Mouse (Mus musculus) hindbrain, embryonic 13.5 days (tissue): ENCODE data around the gene Clrn1. TPM values are rescaled to one million over a fixed set of nuclear protein-coding genes. Genes with fewer than 3 reads are reported as not detected.

Experiments
- ATAC-seq: fragments of 200-750 bp; cut with Nextera tagmentation; 2 replicates; pipeline ENCODE4 v1.8.0; 2017; ENCODE audit warnings: moderate TSS enrichment; ENCODE audit not compliant: low FRiP score
- H3K27ac ChIP-seq: fragments of 300-500 bp; sonication (generic); 2 replicates; pipeline ENCODE4 v1.5.1; 2015; ENCODE audit warnings: inconsistent platforms, mild to moderate bottlenecking, moderate library complexity
- H3K27me3 ChIP-seq: fragments of 300-500 bp; sonication (generic); 2 replicates; pipeline ENCODE4 v1.6.1; 2015; ENCODE audit warnings: mild to moderate bottlenecking, inconsistent platforms
- H3K36me3 ChIP-seq: fragments of 300-500 bp; sonication (generic); 2 replicates; pipeline ENCODE4 v1.6.1; 2015; ENCODE audit warnings: mild to moderate bottlenecking, inconsistent platforms
- H3K4me1 ChIP-seq: fragments of 300-500 bp; sonication (generic); replicated peaks from 2 replicates; pipeline ENCODE4 v1.6.1; 2015; ENCODE audit warnings: inconsistent platforms
- H3K4me2 ChIP-seq: fragments of 300-500 bp; sonication (generic); 2 replicates; pipeline ENCODE4 v1.6.1; 2015; ENCODE audit warnings: inconsistent platforms, mild to moderate bottlenecking, moderate library complexity
- H3K4me3 ChIP-seq: fragments of 300-500 bp; sonication (generic); 2 replicates; pipeline ENCODE4 v1.5.1; 2015; ENCODE audit warnings: mild to moderate bottlenecking, inconsistent platforms
- H3K9ac ChIP-seq: fragments of 300-500 bp; sonication (generic); 2 replicates; pipeline ENCODE4 v1.6.1; 2015; ENCODE audit warnings: mild to moderate bottlenecking, inconsistent platforms
- H3K9me3 ChIP-seq: fragments of 300-500 bp; sonication (generic); 2 replicates; pipeline ENCODE4 v1.6.1; 2016; ENCODE audit warnings: inconsistent platforms
- WGBS: fragments of 180-500 bp; shearing (Covaris S2); methylation state at CpG from one replicate; pipeline ENCODE4 v1.1.7; 2015; 5-methylcytosine and 5-hydroxymethylcytosine counted together
- polyA plus RNA-seq: library from polyadenylated mRNA; unstranded; fragments of >200 nt; fragmentation: Nextera tagmentation; extraction: Ambion mirVana; gene quantifications from 2 replicates; pipeline ENCODE4 v1.2.1, GENCODE M21; 2015

The Clrn1 gene
- polyA plus RNA-seq = 3.2 and 4.7 TPM in 2 replicates

- Histone ChIP-seq H3K4me3 (no peak within 1 kb of the TSS), H3K4me1 (peaks cover 18% of the 10 kb centered on the region), H3K9me3 (no peaks in the 10 kb centered on the region), H3K27ac (peak within 1 kb of the TSS; percentile 40; the same call in 1 of the 2 replicates), H3K36me3 (no peaks in the 10 kb centered on the region), H3K4me2 (peak within 1 kb of the TSS; percentile 29), H3K27me3 (no peaks in the 10 kb centered on the region), H3K9ac (no peak within 1 kb of the TSS)
- no peak for ATAC-seq
- WGBS = 49% methylated on average over 20 of the region's 20 CpGs
Measured at GRCm38 (mm10) chr3:58884801-58885573, at the start of gene Clrn1. Gene Clrn1 (minus strand): TSS chr3:58885340.

GRCm38 (mm10) chr3:58924027-58924426, 38.9 kb upstream of the Clrn1 start:
- Histone ChIP-seq H3K4me2 (no peak overlapping the region), H3K4me1 (no peaks in the 10 kb centered on the region), H3K9ac (no peak overlapping the region), H3K27me3 (no peaks in the 10 kb centered on the region), H3K27ac (no peak overlapping the region), H3K36me3 (no peaks in the 10 kb centered on the region), H3K4me3 (no peak overlapping the region), H3K9me3 (no peaks in the 10 kb centered on the region)
- no peak for ATAC-seq
- WGBS = 66% methylated on average over 7 of the region's 7 CpGs

DNA sequence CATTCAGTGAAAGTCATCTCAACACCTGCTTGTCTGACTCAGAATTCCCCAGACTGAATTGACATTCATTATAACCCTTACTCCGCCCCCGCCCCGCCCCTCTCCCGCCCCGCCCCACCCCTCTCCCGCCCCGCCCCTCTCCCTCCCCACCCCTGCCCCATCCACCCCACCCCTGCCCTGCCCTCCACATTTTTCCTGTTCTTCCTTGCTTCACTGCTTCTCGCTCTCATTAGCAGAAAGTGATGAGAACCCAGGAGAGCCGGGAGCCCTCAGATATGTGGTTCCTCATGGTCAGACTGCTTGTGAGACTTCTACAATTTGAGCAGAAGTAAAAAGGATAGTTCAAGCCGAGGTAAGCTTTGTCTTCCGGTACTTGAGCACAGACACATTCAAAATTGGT, 38.0 kb upstream of the Clrn1 start:
- no peak overlapping the region for H3K4me3 ChIP-seq
- H3K27me3 ChIP-seq = no peaks in the 10 kb centered on the region
- H3K4me2 ChIP-seq = no peak overlapping the region
- ATAC-seq = no peak
- no peaks in the 10 kb centered on the region for H3K4me1 ChIP-seq
- H3K9me3 ChIP-seq = no peaks in the 10 kb centered on the region
- H3K9ac ChIP-seq = no peak overlapping the region
- WGBS = 75% methylated on average over 9 of the region's 11 CpGs
- no peak overlapping the region for H3K27ac ChIP-seq
- H3K36me3 ChIP-seq = no peaks in the 10 kb centered on the region

GRCm38 (mm10) chr3:58922636-58923035, 37.5 kb upstream of the Clrn1 start:
- H3K27ac ChIP-seq = no peak overlapping the region
- ATAC-seq = peak; percentile 5; the same call in 1 of the 2 replicates

GRCm38 (mm10) chr3:58921316-58921715, 36.2 kb upstream of the Clrn1 start:
- H3K36me3 ChIP-seq = no peaks in the 10 kb centered on the region
- no peak overlapping the region for H3K4me3 ChIP-seq
- H3K4me1 ChIP-seq = no peaks in the 10 kb centered on the region
- H3K27me3 ChIP-seq = no peaks in the 10 kb centered on the region
- H3K4me2 ChIP-seq = no peak overlapping the region
- H3K9me3 ChIP-seq = no peaks in the 10 kb centered on the region
- ATAC-seq = no peak
- no peak overlapping the region for H3K9ac ChIP-seq
- WGBS = 57% methylated on average over 5 of the region's 5 CpGs
- H3K27ac ChIP-seq = no peak overlapping the region

More at GRCm38 (mm10) chr3:58922636-58923035, 37.5 kb upstream of the Clrn1 start:
- Histone ChIP-seq H3K9ac (no peak overlapping the region), H3K4me3 (no peak overlapping the region), H3K4me2 (no peak overlapping the region), H3K9me3 (no peaks in the 10 kb centered on the region), H3K27me3 (no peaks in the 10 kb centered on the region), H3K36me3 (no peaks in the 10 kb centered on the region), H3K4me1 (no peaks in the 10 kb centered on the region)
- 76% methylated on average over 7 of the region's 7 CpGs for WGBS

DNA sequence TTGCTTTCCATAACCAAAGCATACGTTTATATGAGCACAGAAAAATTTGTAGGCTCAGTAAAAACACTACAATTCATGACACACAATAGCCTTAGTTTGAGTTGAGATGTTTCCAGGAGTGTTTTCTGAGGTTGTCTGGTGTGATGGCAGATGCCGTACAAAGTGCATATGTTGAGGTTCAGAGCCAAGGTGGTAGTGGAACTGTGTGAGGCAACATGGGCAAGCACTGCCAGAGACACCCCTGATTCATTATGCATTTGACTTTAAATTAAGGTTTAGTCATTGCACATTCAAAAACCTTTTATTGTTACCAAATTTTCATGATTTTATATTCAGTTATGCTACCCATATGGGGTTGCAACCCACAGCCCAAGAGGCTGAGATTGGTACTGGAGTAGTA, 19.5 kb upstream of the Clrn1 start:
- H3K27ac ChIP-seq = no peak overlapping the region
- no peaks in the 10 kb centered on the region for H3K27me3 ChIP-seq
- H3K36me3 ChIP-seq = no peaks in the 10 kb centered on the region
- H3K4me3 ChIP-seq = no peak overlapping the region
- no peaks in the 10 kb centered on the region for H3K4me1 ChIP-seq
- WGBS = 91% methylated on average over 2 of the region's 2 CpGs
- no peak overlapping the region for H3K9ac ChIP-seq
- H3K9me3 ChIP-seq = no peaks in the 10 kb centered on the region
- H3K4me2 ChIP-seq = no peak overlapping the region
- ATAC-seq = no peak

- Histone ChIP-seq H3K4me1 (no peaks in the 10 kb centered on the region), H3K27me3 (no peaks in the 10 kb centered on the region), H3K9me3 (no peaks in the 10 kb centered on the region), H3K36me3 (no peaks in the 10 kb centered on the region), H3K27ac (no peak overlapping the region), H3K4me2 (no peak overlapping the region), H3K4me3 (no peak overlapping the region), H3K9ac (no peak overlapping the region)
- ATAC-seq = no peak
- 73% methylated on average over 13 of the region's 13 CpGs for WGBS
Measured at GRCm38 (mm10) chr3:58902051-58902758, 17.1 kb upstream of the Clrn1 start.

GRCm38 (mm10) chr3:58895131-58895530, 10.0 kb upstream of the Clrn1 start:
- no peak for ATAC-seq

DNA sequence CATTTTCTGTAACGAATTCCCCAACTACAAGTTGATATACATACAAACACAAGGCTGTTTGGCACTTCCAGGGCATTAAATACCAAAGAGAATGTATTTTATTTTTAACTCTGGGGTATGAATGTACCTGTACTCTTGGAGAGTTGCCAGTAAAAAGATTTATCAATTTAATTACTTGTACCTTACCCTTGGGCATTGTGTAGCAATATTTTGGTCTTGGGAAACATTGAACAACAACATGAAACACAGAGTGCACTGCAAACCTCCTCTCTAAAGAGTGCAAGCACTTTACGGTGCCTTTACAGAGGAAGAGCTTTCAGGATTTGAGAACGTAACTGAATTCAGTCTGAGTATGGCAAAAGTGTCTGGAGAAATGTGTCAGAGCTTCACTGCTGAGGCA, 9.4 kb upstream of the Clrn1 start:
- H3K9me3 ChIP-seq = no peaks in the 10 kb centered on the region
- H3K27me3 ChIP-seq = no peaks in the 10 kb centered on the region
- no peak overlapping the region for H3K9ac ChIP-seq
- H3K36me3 ChIP-seq = no peaks in the 10 kb centered on the region
- H3K4me3 ChIP-seq = no peak overlapping the region
- no peak overlapping the region for H3K4me2 ChIP-seq
- H3K27ac ChIP-seq = no peak overlapping the region
- H3K4me1 ChIP-seq = no peaks in the 10 kb centered on the region; the same call in 1 of the 2 replicates
- WGBS = 82% methylated on average over 3 of the region's 3 CpGs
- ATAC-seq = no peak

More at GRCm38 (mm10) chr3:58895131-58895530, 10.0 kb upstream of the Clrn1 start:
- Histone ChIP-seq H3K4me2 (no peak overlapping the region), H3K27me3 (no peaks in the 10 kb centered on the region), H3K4me1 (no peaks in the 10 kb centered on the region), H3K36me3 (no peaks in the 10 kb centered on the region), H3K9ac (no peak overlapping the region), H3K27ac (no peak overlapping the region), H3K9me3 (no peaks in the 10 kb centered on the region), H3K4me3 (no peak overlapping the region)
- WGBS = 93% methylated on average over 5 of the region's 5 CpGs

DNA sequence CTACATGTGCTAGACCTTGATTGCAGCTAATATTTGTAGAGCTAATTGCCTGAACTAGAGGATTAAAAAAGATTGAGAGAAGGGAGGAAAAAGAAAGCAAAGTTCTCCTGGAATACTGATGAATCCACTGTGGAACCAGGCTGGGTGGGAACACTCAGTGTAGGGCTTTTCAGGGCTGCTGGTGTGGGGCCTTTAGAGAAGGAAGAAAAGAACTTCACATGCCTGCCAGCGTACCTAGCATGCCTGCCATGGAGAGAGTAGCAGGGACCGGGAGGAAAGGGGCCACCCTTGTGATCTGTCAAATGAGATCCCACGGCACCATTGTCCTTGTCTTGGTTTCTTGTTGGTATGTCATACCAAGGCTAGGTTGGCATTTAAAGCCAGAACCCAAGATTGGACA, 4.5 kb upstream of the Clrn1 start:
- Histone ChIP-seq H3K4me2 (no peak overlapping the region), H3K36me3 (no peaks in the 10 kb centered on the region), H3K4me1 (peaks cover 6% of the 10 kb centered on the region), H3K9ac (no peak overlapping the region), H3K9me3 (no peaks in the 10 kb centered on the region), H3K4me3 (no peak overlapping the region), H3K27me3 (no peaks in the 10 kb centered on the region), H3K27ac (no peak overlapping the region)
- 55% methylated on average over 3 of the region's 3 CpGs for WGBS
- no peak for ATAC-seq

DNA sequence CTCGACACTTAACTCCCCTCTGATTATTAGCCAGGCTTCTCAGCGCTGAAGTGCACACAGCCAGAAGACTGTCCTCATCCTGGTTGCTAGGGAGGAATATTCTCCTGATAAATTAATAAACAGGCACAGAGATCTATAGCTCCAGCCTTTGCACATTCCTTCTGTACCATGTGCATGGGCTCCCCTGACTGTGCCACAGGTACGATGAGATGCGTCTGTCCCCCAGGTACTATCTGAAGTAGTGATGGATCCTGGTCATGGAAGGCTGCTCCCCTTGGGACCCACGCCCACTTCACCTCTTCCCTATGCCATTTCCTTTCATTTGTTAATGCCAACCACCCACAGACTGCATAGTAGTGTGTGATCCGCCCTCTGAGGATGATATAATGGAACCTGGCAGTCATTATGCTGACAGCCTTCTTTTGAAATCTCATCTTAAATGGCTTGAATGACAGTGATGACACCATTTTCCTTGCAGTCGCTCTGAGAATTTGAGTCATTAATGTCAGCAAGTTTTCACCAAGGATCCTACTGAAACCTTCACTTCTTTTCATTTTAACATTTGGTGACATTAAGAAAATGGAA, 3.1 kb upstream of the Clrn1 start:
- no peak overlapping the region for H3K27ac ChIP-seq
- no peak; the same call in 1 of the 2 replicates for ATAC-seq
- H3K27me3 ChIP-seq = no peaks in the 10 kb centered on the region
- no peak overlapping the region for H3K4me2 ChIP-seq
- no peak overlapping the region for H3K4me3 ChIP-seq
- no peak overlapping the region for H3K9ac ChIP-seq
- H3K9me3 ChIP-seq = no peaks in the 10 kb centered on the region
- peaks cover 7% of the 10 kb centered on the region for H3K4me1 ChIP-seq
- H3K36me3 ChIP-seq = no peaks in the 10 kb centered on the region
- WGBS = 68% methylated on average over 7 of the region's 7 CpGs

DNA sequence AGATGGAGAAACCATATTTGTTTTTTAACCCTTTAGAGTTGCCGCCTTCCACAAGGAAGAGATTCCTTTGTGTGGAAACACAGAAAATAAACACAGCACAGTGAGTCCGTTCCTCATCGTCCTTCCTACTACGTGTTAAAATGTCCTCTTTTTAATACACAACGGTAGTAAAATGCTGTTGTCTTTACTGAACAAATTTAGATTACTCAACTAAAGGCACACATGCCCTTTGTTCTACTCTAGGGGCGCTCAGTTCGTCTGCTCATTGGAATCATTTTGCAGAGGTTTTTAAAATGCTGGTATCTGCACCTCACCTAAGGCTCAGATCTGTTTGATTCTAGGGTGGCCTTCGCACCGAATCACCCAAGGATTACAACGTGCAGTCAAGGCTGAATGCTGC, 2.6 kb upstream of the Clrn1 start:
- H3K9ac ChIP-seq = no peak overlapping the region
- no peak overlapping the region for H3K27ac ChIP-seq
- no peaks in the 10 kb centered on the region for H3K27me3 ChIP-seq
- no peaks in the 10 kb centered on the region for H3K9me3 ChIP-seq
- no peaks in the 10 kb centered on the region for H3K36me3 ChIP-seq
- WGBS = 88% methylated on average over 10 of the region's 10 CpGs
- no peak overlapping the region for H3K4me3 ChIP-seq
- H3K4me2 ChIP-seq = no peak overlapping the region
- H3K4me1 ChIP-seq = peaks cover 12% of the 10 kb centered on the region
- no peak for ATAC-seq
